In genomic region chr1:54841788-54842187, GRCm38 (mm10) we compare ENCODE assay signal across 10 mouse cellular contexts.
DNase-seq lines count a peak whose midpoint lies in the region; ATAC-seq lines count a peak whose summit lies in the region.
"Had no signal": no experiment of that assay in that cellular context is flagged by ENCODE, and none has a peak within 500 bp of the region (broad histone marks: within the 10 kb centered on the region; RNA-seq: fewer than 3 reads in every experiment).

No protein-coding gene starts in this region.

- peaks cover 16% of the 10 kb centered on the region for H3K4me1 ChIP-seq in liver, embryonic 13.5 days (replicated peaks)
- peaks cover 9% of the 10 kb centered on the region for H3K4me1 ChIP-seq in neural tube, embryonic 15.5 days

- no peak overlapping the region for H3K4me2 ChIP-seq in liver, embryonic 13.5 days
- H3K4me2 ChIP-seq in neural tube, embryonic 15.5 days = no peak overlapping the region
- H3K4me2 ChIP-seq: heart, embryonic 11.5 days; intestine, embryonic 15.5 days had no signal

- ATAC-seq in liver, embryonic 13.5 days (ENCODE audit: low read depth) = peak; percentile 39; the same call in 1 of the 2 replicates
- no peak for ATAC-seq in neural tube, embryonic 15.5 days (ENCODE audit: low FRiP score)
- ATAC-seq: intestine, embryonic 15.5 days had no signal

- no peak overlapping the region for H3K27ac ChIP-seq in liver, embryonic 13.5 days
- H3K27ac ChIP-seq in neural tube, embryonic 15.5 days (replicated peaks) = no peak overlapping the region
- H3K27ac ChIP-seq: intestine, embryonic 15.5 days; layer of hippocampus, adult 2 months had no signal

- no peaks in the 10 kb centered on the region for H3K27me3 ChIP-seq in liver, embryonic 13.5 days
- no peaks in the 10 kb centered on the region for H3K27me3 ChIP-seq in neural tube, embryonic 15.5 days (replicated peaks)
- H3K27me3 ChIP-seq: intestine, embryonic 15.5 days had no signal

- no peaks in the 10 kb centered on the region for H3K9me3 ChIP-seq in liver, embryonic 13.5 days (replicated peaks)
- no peaks in the 10 kb centered on the region for H3K9me3 ChIP-seq in neural tube, embryonic 15.5 days (replicated peaks)
- H3K9me3 ChIP-seq: intestine, embryonic 15.5 days had no signal

- no peak overlapping the region for H3K4me3 ChIP-seq in liver, embryonic 13.5 days (replicated peaks)
- H3K4me3 ChIP-seq in neural tube, embryonic 15.5 days (replicated peaks) = no peak overlapping the region
- H3K4me3 ChIP-seq: intestine, embryonic 15.5 days; layer of hippocampus, adult 2 months had no signal

- no peaks in the 10 kb centered on the region for H3K36me3 ChIP-seq in liver, embryonic 13.5 days
- H3K36me3 ChIP-seq in neural tube, embryonic 15.5 days = no peaks in the 10 kb centered on the region
- H3K36me3 ChIP-seq: intestine, embryonic 15.5 days had no signal

- intact Hi-C loops in heart, postnatal 14 days (cut with DNase I) = no loop called here

- DNase-seq in A20 (ENCODE audit: low read depth, low spot score) = peak; percentile 62
- peak; percentile 89 for DNase-seq in CD4-positive, CD25-positive, alpha-beta regulatory T cell, adult 2 months (ENCODE audit: low read depth, low spot score)
- DNase-seq in liver, embryonic 13.5 days = no peak
- peak; percentile 73 to 74 for DNase-seq in spleen, postnatal 36 days (ENCODE audit: low spot score in 2 of 2)
- no peak for DNase-seq in urinary bladder, postnatal 10 days (ENCODE audit: low spot score)
- DNase-seq in heart, postnatal 14 days = no peak

- 6% methylated on average over 5 of the region's 5 CpGs for WGBS in liver, embryonic 13.5 days (ENCODE audit: insufficient replicate concordance)
- 62% methylated on average over 5 of the region's 5 CpGs for WGBS in neural tube, embryonic 15.5 days

- no peak overlapping the region for H3K9ac ChIP-seq in liver, embryonic 13.5 days
- no peak overlapping the region for H3K9ac ChIP-seq in neural tube, embryonic 15.5 days (replicated peaks)
- H3K9ac ChIP-seq: intestine, embryonic 15.5 days had no signal

Comparison
In these comparisons a context has a peak if more than half of its experiments do, and no peak if none do; other contexts are left out.
1. DNase-seq: peak in A20 (single experiment), CD4-positive, CD25-positive, alpha-beta regulatory T cell, adult 2 months (single experiment) and spleen, postnatal 36 days (2 of 2); none in liver, embryonic 13.5 days (single experiment), urinary bladder, postnatal 10 days (single experiment) and heart, postnatal 14 days (0 of 2).